Mouse (Mus musculus): ENCODE measurements around the gene Ovca2. TPM values are rescaled to one million over a fixed set of nuclear protein-coding genes. Genes with fewer than 3 reads are reported as not detected.
"Not testable (repeated sequence)": the region's sequence is repeated elsewhere in the genome, so short reads cannot be mapped to it uniquely, and the experiment has no call there.

The Ovca2 gene
- total RNA-seq, 1 experiment from 2014 or later = 23.9 TPM

DNA sequence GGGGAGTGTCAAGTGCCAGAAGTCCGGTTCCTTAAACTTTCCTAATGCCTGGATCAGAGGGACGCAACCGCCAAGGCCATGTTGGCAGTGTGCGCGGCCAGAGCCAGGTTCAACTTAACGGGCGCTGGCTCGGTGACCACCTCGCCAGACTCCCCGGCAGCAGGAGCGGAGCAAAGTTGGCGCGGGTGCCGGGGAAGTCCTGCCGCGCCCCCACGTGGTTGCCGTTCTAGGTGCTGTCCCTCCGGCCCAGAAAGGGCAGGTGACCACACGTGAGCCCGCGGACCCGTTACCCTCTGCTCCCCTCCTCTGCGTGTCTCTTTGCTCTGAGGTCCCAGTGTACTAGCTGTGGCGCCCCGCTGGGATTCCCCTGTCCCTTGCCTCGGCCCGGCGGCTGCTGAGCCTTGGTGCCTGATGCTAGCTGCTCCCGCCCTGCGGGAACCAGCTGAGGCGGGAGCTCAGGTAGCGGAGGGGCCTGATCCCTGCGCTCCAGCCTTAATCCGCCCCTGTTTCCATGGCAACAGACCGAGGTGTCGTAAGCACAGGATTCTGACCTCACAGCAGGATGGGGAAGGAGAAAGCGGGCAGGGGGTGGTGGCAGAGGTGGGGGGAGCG lies 16.3 kb upstream of the Ovca2 start:
- DNase-seq = peak; percentile 60

DNA sequence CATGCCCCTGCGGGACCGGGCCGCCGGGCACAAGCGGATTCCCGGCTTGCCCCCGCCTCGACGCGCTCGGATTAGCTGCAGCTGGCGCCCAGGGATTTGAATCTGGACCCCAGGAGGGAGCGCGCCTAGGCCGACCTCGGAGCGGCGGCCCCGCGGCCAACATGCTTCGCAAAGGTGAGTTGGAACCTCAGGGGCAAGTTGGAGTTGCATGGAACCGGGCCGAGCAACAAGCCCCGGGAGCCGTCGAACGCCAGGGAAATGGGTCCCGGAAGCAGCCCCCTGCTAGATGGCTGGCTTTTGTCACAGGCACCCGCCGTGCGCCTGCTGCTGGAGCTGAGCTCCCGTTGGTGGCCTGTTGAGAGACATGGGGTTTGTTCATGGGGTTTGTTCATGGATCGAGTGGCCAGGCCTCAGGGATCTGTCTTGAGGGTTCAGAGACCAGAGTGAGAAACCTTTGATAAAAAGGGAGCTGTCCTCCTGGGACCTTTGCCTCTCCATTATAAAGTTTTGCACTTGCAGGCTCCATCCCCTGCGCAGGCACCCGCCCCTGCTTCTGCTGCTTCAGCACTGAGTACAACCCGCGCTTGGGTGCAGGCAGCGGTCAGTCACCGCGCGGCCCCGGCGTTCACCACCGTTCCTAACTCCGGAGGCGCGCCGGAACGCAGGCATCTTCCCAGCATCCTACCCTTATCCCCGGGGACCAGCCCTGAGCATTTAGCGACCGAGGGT lies 15.7 kb upstream of the Ovca2 start:
- peak; percentile 54 for DNase-seq

DNA sequence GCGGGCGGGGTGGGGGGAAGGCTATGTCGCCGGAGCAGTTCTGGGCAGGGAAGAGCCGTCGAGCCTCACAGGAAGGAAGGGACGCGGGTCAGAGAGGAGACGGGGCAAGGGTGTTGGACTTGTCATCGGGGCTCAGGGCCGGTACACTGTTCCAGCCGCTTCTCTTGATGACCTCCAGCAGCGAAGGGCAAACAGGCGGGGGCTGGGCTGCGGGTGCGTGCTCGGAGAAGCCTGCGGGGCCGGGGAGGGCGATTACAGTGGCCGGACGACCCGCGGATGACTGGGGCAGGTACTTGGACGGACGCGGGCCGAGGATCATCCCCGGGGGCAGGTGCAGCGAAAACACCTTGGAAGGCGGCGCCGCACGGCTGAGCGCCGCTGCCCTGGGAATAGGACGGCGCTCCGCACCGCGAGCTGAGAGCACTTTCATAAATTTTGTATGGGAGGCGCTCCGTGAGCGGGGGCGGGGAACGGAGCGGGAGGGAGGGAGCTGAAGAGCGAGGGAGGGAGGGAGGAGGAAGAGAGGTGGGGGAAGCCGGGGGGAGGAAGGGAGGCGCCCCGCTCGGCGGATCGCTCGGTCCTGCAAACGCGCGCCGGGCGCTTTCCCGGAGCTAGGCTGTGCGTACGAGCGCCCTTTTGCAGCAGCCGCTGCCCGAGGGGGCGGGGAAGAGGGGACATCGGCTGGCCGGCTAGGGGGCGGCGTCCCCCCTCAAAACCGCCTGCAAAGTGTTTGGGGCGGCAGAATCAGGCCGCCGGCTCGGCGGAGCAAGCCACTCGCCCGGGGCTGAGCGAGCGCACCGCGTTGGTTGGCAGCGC lies 14.8 kb upstream of the Ovca2 start, which contains the start of gene Rtn4rl1:
Rtn4rl1 (plus strand) TSS at position 528 of the 816 bp plus-strand sequence.
- peak; percentile 88 for DNase-seq

DNA sequence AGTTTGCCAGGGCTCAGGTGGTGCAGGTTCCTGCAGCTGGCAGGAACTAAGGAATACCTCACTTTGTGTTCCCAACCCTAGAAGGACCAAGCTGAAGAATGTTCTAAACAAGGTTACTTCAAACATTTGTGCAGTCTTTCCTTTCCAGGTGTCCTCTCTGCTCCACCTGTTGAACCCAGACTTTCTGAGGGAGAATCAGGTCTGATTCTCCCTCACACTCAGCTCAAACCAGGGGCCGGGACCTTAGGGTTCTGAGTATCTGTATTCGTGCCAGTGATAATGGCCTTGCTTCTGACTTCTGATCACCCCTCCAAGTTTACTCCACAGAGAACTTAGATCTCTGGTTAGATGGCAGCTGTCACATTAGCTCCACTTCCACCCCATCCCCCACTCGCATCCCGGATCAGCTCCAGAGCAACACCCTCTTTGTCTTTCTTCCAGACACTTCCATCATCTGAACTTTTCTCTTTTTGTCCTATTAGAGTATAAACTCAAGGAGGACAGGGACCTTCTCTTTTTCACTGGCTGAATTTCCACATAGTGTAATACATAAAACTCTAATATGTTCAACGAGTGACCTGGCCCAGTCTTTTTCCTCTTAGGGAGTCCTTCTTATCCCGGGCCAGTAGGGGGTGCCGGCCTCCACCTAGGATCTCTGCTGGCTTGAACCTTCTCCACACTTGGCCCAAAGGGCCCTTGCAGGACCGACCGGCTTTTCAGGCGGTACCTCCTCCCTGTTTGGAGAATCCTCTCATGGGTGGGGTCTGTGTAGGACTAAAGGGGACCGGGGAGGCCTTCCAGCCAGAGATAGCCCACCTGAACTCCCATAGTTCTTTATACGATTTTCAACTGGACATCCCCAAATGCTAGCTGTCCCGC lies 13.9 kb upstream of the Ovca2 start:
- peak; percentile 84 for DNase-seq

DNA sequence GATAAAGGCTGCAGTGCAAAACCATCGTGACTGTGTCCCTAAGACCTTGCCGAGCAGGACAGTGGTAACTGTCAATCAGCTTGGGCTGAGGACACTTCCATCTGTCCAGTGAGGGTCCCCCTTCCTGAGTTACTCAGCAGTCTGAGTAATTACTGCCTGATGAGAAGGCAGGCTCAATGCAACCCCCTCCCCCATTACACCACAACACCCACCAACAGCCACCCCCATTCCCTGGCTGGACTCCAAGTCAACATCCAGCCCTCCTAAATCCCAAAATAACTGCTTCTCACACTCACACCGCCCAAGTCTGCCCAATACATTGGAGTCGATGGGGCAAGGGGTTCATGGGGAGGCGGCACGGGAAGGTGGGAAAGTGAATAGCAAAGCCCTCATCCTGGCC lies 13.2 kb upstream of the Ovca2 start:
- no peak for DNase-seq

DNA sequence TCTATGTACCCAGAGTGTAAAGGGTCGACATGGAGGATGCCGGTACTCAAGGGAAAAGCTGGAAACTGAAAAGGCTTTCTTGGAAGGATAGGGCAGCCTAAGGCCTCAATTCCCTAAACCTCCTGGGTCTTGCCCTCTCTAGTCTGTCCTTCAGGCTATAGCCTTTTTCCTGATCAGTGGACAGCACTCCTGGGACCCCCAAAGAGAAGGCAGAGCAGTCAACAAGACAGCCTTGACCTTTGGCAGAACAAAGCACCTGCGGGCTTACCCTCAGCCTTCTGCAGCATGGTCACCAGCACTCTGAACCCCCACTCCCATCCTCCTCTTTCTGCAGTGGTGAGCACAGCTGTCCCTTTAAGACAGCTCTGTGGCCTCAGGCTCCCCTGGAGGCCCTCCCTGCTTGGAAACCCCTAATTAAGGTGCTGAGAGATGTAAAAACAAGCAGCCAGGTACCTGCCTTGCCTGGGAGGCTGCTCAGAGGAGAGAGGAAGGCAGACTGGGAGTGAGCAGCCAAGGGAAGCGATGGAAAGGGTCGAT lies 12.3 kb upstream of the Ovca2 start, which contains the start of gene Dph1:
Dph1 (minus strand) TSS at position 337 of the 537 bp plus-strand sequence.
- DNase-seq = no peak

DNA sequence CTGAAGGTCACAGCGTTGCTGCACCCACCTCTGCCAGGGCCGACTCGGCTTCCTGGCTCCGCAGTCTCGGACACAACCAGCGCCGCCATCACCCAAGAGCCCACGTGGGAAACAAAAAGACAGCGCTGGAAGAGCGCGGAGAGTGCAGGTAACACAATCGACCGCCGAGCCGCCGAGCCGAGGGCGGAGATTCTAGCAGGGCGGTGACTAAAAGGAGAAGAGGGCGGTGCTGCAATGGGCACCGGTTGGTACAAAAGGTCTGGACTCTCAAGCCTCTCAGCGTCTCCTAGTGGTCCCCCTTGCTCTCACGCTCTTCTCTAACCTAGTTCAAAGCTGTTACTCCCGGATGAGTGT lies 11.7 kb upstream of the Ovca2 start:
- peak; percentile 84 for DNase-seq

DNA sequence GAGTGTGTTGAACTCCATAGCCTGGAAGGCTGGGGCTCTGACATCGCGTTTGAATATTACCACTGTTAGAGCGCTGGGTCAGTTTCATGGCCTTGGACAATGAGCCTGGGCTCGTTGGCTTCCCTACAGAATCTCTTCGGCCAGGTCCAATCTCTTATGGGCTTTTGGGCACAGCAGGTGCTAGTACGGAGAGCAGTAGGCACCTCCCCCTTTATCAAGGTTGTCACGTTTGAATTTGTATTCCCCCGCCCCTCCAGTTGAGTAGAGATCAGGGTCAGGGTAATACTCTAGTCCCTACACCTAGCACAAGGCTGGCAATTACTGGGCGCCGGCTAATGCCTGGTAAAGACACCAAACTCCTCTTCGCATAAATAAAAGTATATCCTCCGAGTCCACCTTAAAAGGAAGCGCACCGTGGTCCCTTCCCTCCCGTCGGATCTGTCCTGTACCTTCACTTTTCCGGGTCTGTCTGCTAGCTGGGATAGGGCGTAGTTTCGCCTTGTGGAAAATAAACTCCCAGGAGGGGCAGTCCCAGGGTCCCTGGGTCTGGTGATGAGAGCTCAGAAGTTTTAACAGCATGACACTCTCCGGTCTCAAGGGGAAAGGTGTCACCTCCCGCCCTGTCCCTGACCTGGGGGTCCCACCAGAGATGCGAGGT lies 11.2 kb upstream of the Ovca2 start:
- DNase-seq = no peak

DNA sequence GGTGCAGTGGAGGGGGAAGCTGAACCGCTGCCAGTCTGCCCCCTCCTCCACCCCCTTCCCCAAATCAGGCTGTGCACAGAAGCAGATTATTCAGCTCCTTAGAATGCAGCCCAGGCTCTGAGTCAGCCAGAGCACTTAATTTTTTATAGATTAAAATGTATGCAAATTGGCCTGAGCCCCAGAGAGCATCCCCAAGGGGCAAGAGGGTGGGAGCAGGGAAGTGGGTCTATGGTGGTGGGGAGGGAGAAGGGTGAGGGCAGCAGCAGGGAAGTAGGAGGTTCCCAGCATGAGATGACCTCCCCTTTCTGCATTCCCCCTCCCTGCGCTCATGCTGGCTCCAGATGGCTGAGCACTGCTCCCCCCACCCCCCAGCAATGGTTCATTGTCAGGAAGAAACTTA lies 6.4 kb upstream of the Ovca2 start:
- DNase-seq = no peak

DNA sequence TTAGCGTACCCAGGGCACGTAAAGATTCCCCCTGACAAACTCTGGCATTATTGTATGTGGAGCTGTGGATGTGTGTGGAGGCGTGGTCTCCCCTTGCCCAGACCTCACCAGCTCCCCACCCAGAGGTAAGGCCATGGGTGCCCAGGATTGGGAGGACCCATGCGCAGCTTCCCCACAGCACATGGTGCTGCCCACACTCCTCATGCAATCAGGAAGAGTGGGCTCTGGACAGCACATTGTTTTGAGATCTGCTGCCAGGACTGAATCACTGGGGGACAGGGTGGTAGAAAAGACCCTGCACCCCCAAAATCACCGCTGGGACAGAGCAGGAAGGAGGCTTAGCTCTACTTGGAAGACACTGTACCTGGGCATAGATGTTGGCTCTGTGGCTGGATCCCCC lies 5.9 kb upstream of the Ovca2 start:
- no peak for DNase-seq

DNA sequence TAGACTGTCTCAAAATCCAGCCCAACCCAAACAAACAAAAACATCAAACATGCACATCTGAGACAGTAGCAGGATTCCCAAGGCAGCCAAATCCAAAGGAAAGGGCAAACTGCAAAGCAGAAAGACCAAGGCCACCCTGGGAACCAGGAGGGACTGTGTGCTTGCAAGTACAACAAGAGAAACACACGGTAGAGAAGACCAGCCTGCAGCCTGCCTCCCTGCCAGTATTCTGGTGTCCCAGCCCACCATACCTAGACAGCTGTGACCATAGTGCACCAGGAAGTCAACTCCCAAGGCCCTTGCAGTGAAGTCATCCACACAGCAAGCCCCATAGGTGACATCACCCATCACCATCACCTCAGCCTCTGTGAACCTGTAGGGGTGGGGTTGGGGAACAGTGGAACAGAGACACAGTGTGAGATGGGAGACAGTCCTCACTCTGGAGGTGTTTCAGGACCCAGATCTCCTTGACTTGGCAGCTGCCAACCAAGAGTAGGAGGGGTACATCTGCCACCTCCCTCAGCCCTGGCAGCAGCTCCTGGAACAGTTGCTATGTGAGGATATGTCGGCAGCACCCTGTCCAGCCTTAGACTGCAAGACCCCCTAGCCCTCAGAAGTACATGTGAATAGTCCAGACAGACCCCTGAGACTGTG lies 5.4 kb upstream of the Ovca2 start:
- DNase-seq = no peak

DNA sequence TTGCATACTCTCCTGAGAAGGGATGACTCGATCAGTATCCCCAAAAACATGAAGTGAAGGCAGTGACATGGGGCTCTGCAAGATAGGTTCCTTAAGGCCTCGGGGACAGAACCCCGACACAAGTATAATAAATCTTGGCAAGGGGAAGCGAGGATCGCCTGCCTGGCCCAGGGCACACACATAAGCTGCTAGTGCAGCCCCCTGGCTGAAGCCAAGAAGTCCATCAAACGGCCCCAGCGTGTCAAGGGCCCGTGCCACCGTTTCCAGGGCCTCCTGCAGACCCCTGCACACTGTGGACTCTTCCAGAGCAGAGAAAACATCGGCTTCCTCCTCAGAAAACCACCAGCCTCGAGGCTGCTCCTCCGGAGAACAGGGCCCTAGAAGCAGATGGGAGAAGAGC lies 624 bp downstream of the Ovca2 start:
- DNase-seq = no peak

DNA sequence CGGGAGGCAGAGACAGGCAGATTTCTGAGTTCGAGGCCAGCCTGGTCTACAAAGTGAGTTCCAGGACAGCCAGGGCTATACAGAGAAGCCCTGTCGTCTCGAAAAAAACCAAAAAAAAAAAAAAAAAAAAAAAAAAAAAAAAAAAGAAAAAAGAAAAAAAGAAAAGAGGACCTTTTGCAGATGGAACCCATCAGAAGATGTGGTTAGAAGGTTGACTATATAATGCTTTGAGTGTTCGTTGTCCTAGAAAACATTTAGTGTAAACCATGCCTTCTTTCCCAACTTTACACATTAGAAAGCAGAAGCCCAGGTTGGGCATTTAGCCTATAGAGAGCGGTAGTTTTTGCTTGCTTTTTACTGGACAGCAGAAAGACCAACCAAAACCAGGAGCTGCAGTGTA lies 4.1 kb downstream of the Ovca2 start:
- not testable (repeated sequence) for DNase-seq

DNA sequence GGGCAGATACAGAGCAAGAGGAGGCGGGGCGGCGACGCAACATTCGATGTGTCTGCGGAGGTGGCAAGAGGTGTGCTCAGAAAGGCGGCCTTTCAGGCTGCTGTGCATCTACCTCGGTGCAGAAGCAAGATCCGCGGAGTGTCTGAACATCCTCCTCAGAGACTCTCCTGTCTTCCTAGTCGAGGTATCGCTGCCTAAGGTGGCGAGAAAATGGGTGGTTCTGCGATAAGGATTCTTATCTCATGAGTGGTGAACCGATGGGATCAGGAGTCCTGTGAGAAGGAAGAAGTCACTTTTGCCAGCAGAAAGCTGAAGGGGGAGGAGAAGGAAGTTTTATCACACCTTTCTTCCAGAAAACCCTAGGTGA lies 4.9 kb downstream of the Ovca2 start:
- no peak for DNase-seq

DNA sequence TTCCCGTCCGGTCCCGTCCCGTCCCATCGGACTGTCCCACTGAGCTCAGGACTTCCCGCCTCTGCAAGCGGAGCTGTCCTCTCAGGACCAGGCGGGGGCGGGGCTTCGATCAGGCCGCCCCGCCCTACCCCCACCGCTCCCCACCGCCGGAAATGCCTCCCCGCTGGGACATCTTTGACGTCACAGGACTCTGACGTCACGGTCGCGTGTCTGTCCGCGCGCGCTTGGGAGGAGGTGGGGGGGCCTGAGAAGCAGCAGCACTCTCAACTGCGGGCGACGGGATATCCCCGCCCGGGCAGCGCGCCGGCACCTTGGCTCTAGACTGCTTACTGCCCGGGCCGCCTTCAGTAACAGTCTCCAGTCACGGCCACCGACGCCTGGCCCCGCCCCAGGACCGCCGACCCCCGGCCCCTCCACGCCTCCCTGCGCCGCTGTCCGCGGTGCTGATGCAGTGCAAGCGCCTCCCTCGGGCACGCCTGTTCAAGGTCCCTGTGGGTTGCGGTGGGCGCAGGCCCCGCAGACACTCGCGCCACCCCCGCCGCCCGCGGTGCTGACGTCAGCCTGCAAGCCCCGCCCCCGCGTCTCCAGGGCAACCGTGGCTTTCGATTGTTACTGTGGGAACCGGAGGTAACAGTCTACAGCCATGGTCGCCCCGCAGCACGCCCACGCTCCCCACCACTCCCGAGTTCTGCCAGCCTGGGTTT lies 5.4 kb downstream of the Ovca2 start:
- DNase-seq = peak; percentile 89

DNA sequence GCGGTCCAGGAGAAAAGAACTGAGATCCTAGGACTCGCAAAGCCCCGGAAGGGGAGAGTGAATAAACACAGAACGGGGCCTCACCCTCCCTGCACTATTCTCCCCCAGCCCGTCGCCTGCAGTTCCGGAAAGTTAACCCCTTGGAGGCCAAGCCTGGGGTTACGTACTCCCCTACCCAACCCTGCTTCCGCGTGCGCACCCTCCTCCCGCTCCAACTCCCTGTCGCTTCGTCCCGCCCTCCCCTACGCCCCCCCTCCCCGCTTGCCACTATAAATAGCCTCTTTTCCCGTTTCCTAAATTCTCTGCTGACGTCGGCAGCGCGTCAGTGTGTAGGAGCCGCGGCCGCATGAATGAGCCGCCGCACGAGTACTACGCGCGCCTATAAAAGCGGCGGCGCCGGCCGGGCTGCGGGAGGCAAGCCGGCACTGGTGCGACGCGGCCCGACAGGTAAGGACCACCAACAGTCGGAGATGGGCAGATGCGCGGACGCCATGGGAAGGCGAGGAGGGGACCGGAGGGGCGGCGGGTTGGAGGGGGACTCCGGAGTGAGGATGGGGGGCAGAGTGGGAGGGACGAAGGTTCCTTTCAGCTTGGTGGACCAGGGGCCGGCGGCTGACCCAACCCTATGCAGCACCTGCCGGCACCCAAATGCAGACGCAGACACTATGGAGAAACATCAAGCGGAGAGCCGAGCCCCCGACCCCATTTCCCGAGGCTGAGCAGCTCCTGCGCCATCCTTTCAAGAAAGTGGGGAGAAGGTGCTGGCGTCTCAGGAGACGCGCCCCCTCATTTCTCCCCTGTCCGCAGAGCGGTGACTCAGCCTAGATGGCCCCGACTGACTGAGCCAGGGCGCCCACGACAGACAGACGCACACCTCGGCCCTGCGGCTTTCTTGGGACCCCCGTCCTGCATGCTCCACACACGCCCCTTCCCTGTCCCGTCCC lies 6.2 kb downstream of the Ovca2 start:
- DNase-seq = peak; percentile 31

DNA sequence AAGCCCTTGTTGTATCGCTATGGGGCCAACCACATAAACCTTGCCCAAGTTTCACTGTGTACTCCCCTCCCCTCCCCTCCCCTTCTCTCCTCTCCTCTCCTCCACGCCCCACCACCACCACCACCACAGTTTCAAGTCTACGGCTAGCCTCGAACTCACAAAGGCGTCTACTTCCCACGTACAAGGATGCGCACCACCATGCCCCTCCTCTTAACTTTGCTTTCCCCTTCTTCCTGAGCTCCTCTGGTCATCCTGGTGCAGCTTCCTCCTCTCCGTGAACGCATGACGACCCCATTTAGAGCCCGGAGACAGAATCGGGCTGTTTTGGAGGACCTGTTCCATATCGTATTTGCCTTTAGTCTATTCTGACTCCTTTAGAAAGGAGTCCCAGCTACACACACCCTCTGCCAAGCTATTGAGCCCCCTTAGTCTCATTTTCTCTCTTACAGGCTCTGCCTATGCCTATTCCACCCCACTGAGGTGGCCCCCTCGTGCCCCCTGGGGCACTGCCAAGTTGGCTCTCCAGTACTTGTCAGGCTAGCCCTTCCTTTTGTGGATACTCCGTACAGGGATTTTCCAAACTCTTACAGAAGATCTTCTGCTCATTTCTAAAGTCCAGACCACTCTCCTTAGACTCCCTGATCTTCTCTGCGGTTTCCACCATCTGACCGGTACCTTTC lies 7.3 kb downstream of the Ovca2 start:
- no peak for DNase-seq

DNA sequence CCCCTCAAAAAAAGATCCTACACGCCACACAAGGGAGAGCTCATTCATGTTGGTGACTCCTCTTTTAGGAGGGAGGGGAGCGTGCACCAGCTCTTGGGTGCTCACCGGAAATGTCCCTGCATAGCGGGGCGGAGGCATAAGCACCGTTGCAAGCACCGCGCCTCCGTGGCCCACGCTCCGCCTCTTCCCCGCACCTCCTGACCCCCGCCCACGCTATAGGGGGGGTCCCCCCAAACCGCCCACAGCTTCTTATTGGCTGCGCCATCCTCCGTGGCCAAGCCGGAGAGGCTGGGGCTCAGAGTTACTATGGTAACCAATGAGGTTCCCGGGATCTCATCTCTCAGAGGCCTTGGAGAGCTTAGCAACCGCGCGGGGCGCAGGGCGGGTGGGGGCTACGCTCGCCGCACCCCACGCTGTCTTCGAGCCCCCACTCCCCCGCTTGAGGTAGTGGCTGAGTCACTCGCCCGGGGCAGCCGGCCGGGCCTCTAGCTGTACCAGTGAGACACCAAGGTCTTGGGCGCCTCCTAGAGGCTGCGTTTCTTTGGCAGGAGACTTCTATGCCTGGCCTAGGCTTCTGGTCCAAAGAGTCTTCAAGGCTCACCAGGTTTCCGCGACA lies 8.4 kb downstream of the Ovca2 start:
- DNase-seq = peak; percentile 92

All from adrenal gland, postnatal 25 days (tissue).